Mouse (Mus musculus) layer of hippocampus, adult 11-12 months (tissue): Measurements from ENCODE around the gene Gm7173.

Experiments
- DNase-seq: peaks from one replicate; pipeline ENCODE4 v3.0.0; 2022; ENCODE audit warnings: low spot score

The Gm7173 gene

DNA sequence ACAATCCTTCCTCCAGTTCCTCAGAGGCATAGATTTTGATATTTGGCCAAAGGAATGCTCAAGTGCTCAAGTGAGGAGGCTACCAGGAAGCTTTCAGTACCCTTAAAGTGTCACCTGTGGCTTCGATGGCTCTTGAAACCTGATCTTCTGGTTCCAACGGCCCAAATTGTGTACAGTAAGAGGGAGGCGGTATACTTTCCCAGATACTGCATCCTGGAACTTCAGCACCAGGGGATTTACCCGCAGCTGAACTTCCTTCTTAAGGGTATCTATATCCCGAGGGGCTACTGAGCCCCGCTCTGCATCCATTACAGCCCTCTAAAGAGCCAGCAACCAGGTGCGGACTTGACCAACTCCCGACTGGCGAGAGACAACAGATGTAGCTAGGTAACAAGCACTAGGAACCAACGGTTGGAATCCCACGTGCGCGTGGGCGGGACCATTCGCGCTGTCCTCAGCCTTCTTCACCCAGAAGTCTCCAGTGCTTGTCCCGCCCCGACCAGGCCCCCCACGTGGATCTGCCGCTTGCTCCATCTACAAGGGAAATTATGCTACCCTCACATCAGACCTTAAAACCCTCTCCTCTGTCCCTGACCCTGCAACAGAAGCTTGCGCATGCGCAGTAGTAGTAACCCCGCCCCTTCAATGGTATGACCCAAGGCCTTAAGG is at the start of gene Gm7173:
Gene Gm7173 (minus strand): TSS at position 309 of the 669 bp plus-strand sequence.
- peak; percentile 33 for DNase-seq

GRCm38 (mm10) chrX:79517646-79518016 is 546 bp upstream of the Gm7173 start:
- DNase-seq, result no peak

GRCm38 (mm10) chrX:79316790-79317189 is 200.3 kb downstream of the Gm7173 start:
- no peak for DNase-seq
